Mouse (Mus musculus): Measurements from ENCODE around the gene Ucn. TPM values are rescaled to one million over a fixed set of nuclear protein-coding genes. Genes with fewer than 3 reads are reported as not detected.

The Ucn gene
- total and polyA plus RNA-seq, 2 experiments from 2014 or later, result not detected

GRCm38 (mm10) chr5:31123481-31123880 lies 15.1 kb downstream of the Ucn start:
- Histone ChIP-seq H3K4me2 (ENCODE audit: low read depth, low read length) (no peak overlapping the region), H3K4me3 (ENCODE audit: low read depth, low read length) (no peak overlapping the region), H3K9me3 (replicated peaks; ENCODE audit: control insufficient read depth, low read length) (no peaks in the 10 kb centered on the region), H3K36me3 (replicated peaks; ENCODE audit: control insufficient read depth, insufficient read depth, low read length) (no peaks in the 10 kb centered on the region), H3K27me3 (ENCODE audit: control insufficient read depth, insufficient read depth, low read length) (no peaks in the 10 kb centered on the region), H3K4me1 (ENCODE audit: control insufficient read depth, insufficient read depth) (no peaks in the 10 kb centered on the region), H3K27ac (ENCODE audit: low read depth) (no peak overlapping the region), H3K9ac (replicated peaks; ENCODE audit: low read depth, low read length) (no peak overlapping the region)
- no peak for TF ChIP-seq CTCF (IDR thresholded peaks at IDR 0.05; ENCODE audit: low read depth)
- TF ChIP-seq EP300 (IDR thresholded peaks at IDR 0.05; ENCODE audit: low read depth), result no peak
- 48% methylated on average over 2 of the region's 2 CpGs for WGBS
- no peak for DNase-seq (ENCODE audit: low spot score)
- no peak for ATAC-seq (ENCODE audit: insufficient read depth, low read depth)

GRCm38 (mm10) chr5:31121111-31121510 lies 17.5 kb downstream of the Ucn start:
- Histone ChIP-seq H3K36me3 (replicated peaks; ENCODE audit: control insufficient read depth, insufficient read depth, low read length) (no peaks in the 10 kb centered on the region), H3K4me2 (ENCODE audit: low read depth, low read length) (no peak overlapping the region), H3K27me3 (ENCODE audit: control insufficient read depth, insufficient read depth, low read length) (no peaks in the 10 kb centered on the region), H3K4me3 (ENCODE audit: low read depth, low read length) (no peak overlapping the region), H3K4me1 (ENCODE audit: control insufficient read depth, insufficient read depth) (0 out of 2 replicates have a peak, but pooled peaks cover 8% of the 10 kb centered on the region), H3K9ac (replicated peaks; ENCODE audit: low read depth, low read length) (no peak overlapping the region), H3K9me3 (replicated peaks; ENCODE audit: control insufficient read depth, low read length) (no peaks in the 10 kb centered on the region), H3K27ac (ENCODE audit: low read depth) (no peak overlapping the region)
- 74% methylated on average over 8 of the region's 8 CpGs for WGBS
- no peak for TF ChIP-seq CTCF (IDR thresholded peaks at IDR 0.05; ENCODE audit: low read depth)
- TF ChIP-seq EP300 (IDR thresholded peaks at IDR 0.05; ENCODE audit: low read depth), result no peak
- DNase-seq (ENCODE audit: low spot score), result no peak
- no peak for ATAC-seq (ENCODE audit: insufficient read depth, low read depth)

- H3K4me2 ChIP-seq (ENCODE audit: low read depth, low read length), result peak overlapping the region; percentile 59
- H3K9ac ChIP-seq (replicated peaks; ENCODE audit: low read depth, low read length), result 0 out of 2 replicates have a peak overlapping the region, but pooled peaks have one; percentile 18
- no peak; the same call in 1 of the 2 replicates for ATAC-seq (ENCODE audit: insufficient read depth, low read depth)
- peak overlapping the region; percentile 41 for H3K4me3 ChIP-seq (ENCODE audit: low read depth, low read length)
- H3K9me3 ChIP-seq (replicated peaks; ENCODE audit: control insufficient read depth, low read length), result no peaks in the 10 kb centered on the region
- H3K27me3 ChIP-seq (ENCODE audit: control insufficient read depth, insufficient read depth, low read length), result no peaks in the 10 kb centered on the region
- 0 out of 2 replicates have a peak, but pooled peaks cover 8% of the 10 kb centered on the region for H3K4me1 ChIP-seq (ENCODE audit: control insufficient read depth, insufficient read depth)
- H3K27ac ChIP-seq (ENCODE audit: low read depth), result peak overlapping the region; percentile 53
- TF ChIP-seq CTCF (IDR thresholded peaks at IDR 0.05; ENCODE audit: low read depth), result no peak
- TF ChIP-seq EP300 (IDR thresholded peaks at IDR 0.05; ENCODE audit: low read depth), result no peak
- 17% methylated on average over 10 of the region's 10 CpGs for WGBS
- DNase-seq (ENCODE audit: low spot score), result no peak
- no peaks in the 10 kb centered on the region for H3K36me3 ChIP-seq (replicated peaks; ENCODE audit: control insufficient read depth, insufficient read depth, low read length)
Observed at GRCm38 (mm10) chr5:31116912-31117311, 21.7 kb downstream of the Ucn start.

GRCm38 (mm10) chr5:31116354-31116753 lies 22.3 kb downstream of the Ucn start, which contains the start of gene Trim54:
Gene Trim54, plus strand, starts transcription at chr5:31116712.
- WGBS, result 6% methylated on average over 3 of the region's 3 CpGs
- Histone ChIP-seq H3K9ac (replicated peaks; ENCODE audit: low read depth, low read length) (0 out of 2 replicates have a peak within 1 kb of the TSS, but pooled peaks have one; percentile 18), H3K36me3 (replicated peaks; ENCODE audit: control insufficient read depth, insufficient read depth, low read length) (no peaks in the 10 kb centered on the region), H3K4me2 (ENCODE audit: low read depth, low read length) (peak within 1 kb of the TSS; percentile 59), H3K9me3 (replicated peaks; ENCODE audit: control insufficient read depth, low read length) (no peaks in the 10 kb centered on the region), H3K4me1 (ENCODE audit: control insufficient read depth, insufficient read depth) (0 out of 2 replicates have a peak, but pooled peaks cover 8% of the 10 kb centered on the region), H3K27ac (ENCODE audit: low read depth) (peak within 1 kb of the TSS; percentile 53), H3K4me3 (ENCODE audit: low read depth, low read length) (peak within 1 kb of the TSS; percentile 41), H3K27me3 (ENCODE audit: control insufficient read depth, insufficient read depth, low read length) (no peaks in the 10 kb centered on the region)
- ATAC-seq (ENCODE audit: insufficient read depth, low read depth) (peak; percentile 80), DNase-seq (ENCODE audit: low spot score) (no peak)
- TF ChIP-seq EP300 (IDR thresholded peaks at IDR 0.05; ENCODE audit: low read depth) (no peak), CTCF (IDR thresholded peaks at IDR 0.05; ENCODE audit: low read depth) (no peak)

- ATAC-seq (ENCODE audit: insufficient read depth, low read depth) (no peak), DNase-seq (ENCODE audit: low spot score) (no peak)
- H3K27ac ChIP-seq (ENCODE audit: low read depth), result no peak overlapping the region
- no peaks in the 10 kb centered on the region for H3K9me3 ChIP-seq (replicated peaks; ENCODE audit: control insufficient read depth, low read length)
- H3K36me3 ChIP-seq (replicated peaks; ENCODE audit: control insufficient read depth, insufficient read depth, low read length), result no peaks in the 10 kb centered on the region
- no peak overlapping the region for H3K4me2 ChIP-seq (ENCODE audit: low read depth, low read length)
- no peak overlapping the region for H3K9ac ChIP-seq (replicated peaks; ENCODE audit: low read depth, low read length)
- TF ChIP-seq EP300 (IDR thresholded peaks at IDR 0.05; ENCODE audit: low read depth) (no peak), CTCF (IDR thresholded peaks at IDR 0.05; ENCODE audit: low read depth) (peak; percentile 55)
- WGBS, result 18% methylated on average over 7 of the region's 7 CpGs
- no peak overlapping the region for H3K4me3 ChIP-seq (ENCODE audit: low read depth, low read length)
- no peaks in the 10 kb centered on the region for H3K27me3 ChIP-seq (ENCODE audit: control insufficient read depth, insufficient read depth, low read length)
- no peaks in the 10 kb centered on the region for H3K4me1 ChIP-seq (ENCODE audit: control insufficient read depth, insufficient read depth)
Observed at GRCm38 (mm10) chr5:31110781-31111180, 27.8 kb downstream of the Ucn start.

GRCm38 (mm10) chr5:31108000-31108490 lies 30.6 kb downstream of the Ucn start, which contains the start of gene Slc30a3:
Gene Slc30a3, minus strand, starts transcription at chr5:31108237.
- Histone ChIP-seq H3K9me3 (replicated peaks; ENCODE audit: control insufficient read depth, low read length) (no peaks in the 10 kb centered on the region), H3K36me3 (replicated peaks; ENCODE audit: control insufficient read depth, insufficient read depth, low read length) (no peaks in the 10 kb centered on the region), H3K9ac (replicated peaks; ENCODE audit: low read depth, low read length) (no peak within 1 kb of the TSS), H3K4me3 (ENCODE audit: low read depth, low read length) (no peak within 1 kb of the TSS), H3K27me3 (ENCODE audit: control insufficient read depth, insufficient read depth, low read length) (no peaks in the 10 kb centered on the region), H3K4me1 (ENCODE audit: control insufficient read depth, insufficient read depth) (no peaks in the 10 kb centered on the region), H3K4me2 (ENCODE audit: low read depth, low read length) (no peak within 1 kb of the TSS), H3K27ac (ENCODE audit: low read depth) (no peak within 1 kb of the TSS)
- ATAC-seq (ENCODE audit: insufficient read depth, low read depth) (no peak), DNase-seq (ENCODE audit: low spot score) (no peak)
- 88% methylated on average over 18 of the region's 18 CpGs for WGBS
- TF ChIP-seq CTCF (IDR thresholded peaks at IDR 0.05; ENCODE audit: low read depth), result no peak
- no peak for TF ChIP-seq EP300 (IDR thresholded peaks at IDR 0.05; ENCODE audit: low read depth)

Data from heart, postnatal 0 days (tissue).